Mouse (Mus musculus) forebrain, postnatal 0 days (tissue): ENCODE measurements around the gene Ctr9. TPM values are rescaled to one million over a fixed set of nuclear protein-coding genes. Genes with fewer than 3 reads are reported as not detected.

Source experiments
- ATAC-seq: fragments of 200-750 bp; cut with Nextera tagmentation; 2 replicates; pipeline ENCODE4 v1.8.0; 2017; ENCODE audit warnings: mild to moderate bottlenecking, moderate library complexity
- DNase-seq: peaks from one replicate; pipeline ENCODE4 v3.0.0-alpha.2; 2015
- H3K27ac ChIP-seq: fragments of 300-500 bp; sonication (generic); 2 replicates; pipeline ENCODE4 v1.5.1; 2014; ENCODE audit warnings: low read depth, mild to moderate bottlenecking, antibody characterized with exemption, low read length, moderate library complexity, mixed read lengths
- H3K27me3 ChIP-seq: fragments of 300-500 bp; sonication (generic); 2 replicates; pipeline ENCODE4 v1.6.1; 2014; ENCODE audit warnings: mild to moderate bottlenecking, low read length, mixed read lengths; ENCODE audit not compliant: insufficient read depth
- H3K36me3 ChIP-seq: fragments of 300-500 bp; sonication (generic); 2 replicates; pipeline ENCODE4 v1.6.1; 2014; ENCODE audit warnings: mild to moderate bottlenecking, moderate library complexity; ENCODE audit not compliant: insufficient read depth
- H3K4me1 ChIP-seq: fragments of 300-500 bp; sonication (generic); 2 replicates; pipeline ENCODE4 v1.6.1; 2014; ENCODE audit warnings: antibody characterized with exemption; ENCODE audit not compliant: insufficient read depth
- H3K4me2 ChIP-seq: fragments of 300-500 bp; sonication (generic); 2 replicates; pipeline ENCODE4 v1.6.1; 2014; ENCODE audit warnings: low read depth, mild to moderate bottlenecking, moderate library complexity
- H3K4me3 ChIP-seq: fragments of 300-500 bp; sonication (generic); 2 replicates; pipeline ENCODE4 v1.5.1; 2014; ENCODE audit warnings: low read depth, low read length, mixed read lengths
- H3K9ac ChIP-seq: fragments of 300-500 bp; sonication (generic); 2 replicates; pipeline ENCODE4 v1.6.1; 2014; ENCODE audit warnings: mild to moderate bottlenecking
- H3K9me3 ChIP-seq: fragments of 300-500 bp; sonication (generic); 2 replicates; pipeline ENCODE4 v1.6.1; 2016; ENCODE audit warnings: low read length
- CTCF ChIP-seq: sonication (generic); IDR thresholded peaks from 2 replicates; pipeline ENCODE4 v1.5.1; 2016; ENCODE audit warnings: antibody characterized with exemption, control low read depth, low read depth
- WGBS: fragments of 180-500 bp; shearing (Covaris S2); extraction: QIAGEN DNeasy Blood & Tissue Kit; methylation state at CpG from one replicate; pipeline ENCODE4 v1.1.7; 2014; 5-methylcytosine and 5-hydroxymethylcytosine counted together
- polyA plus RNA-seq: library from polyadenylated mRNA; unstranded; fragments of >200 nt; fragmentation: Nextera tagmentation; extraction: Ambion mirVana; gene quantifications from 2 replicates; pipeline ENCODE4 v1.2.1, GENCODE M21; 2015
- total RNA-seq: library from RNA; depleted of rRNA; stranded (reverse); fragments of >200 nt; gene quantifications from 2 replicates; pipeline ENCODE4 v1.2.3, GENCODE M21; 2014; rRNA removed

Ctr9 gene
- 60.3 and 61.7 TPM in 2 replicates for total RNA-seq
- 45.1 and 59.8 TPM in 2 replicates for polyA plus RNA-seq

DNA sequence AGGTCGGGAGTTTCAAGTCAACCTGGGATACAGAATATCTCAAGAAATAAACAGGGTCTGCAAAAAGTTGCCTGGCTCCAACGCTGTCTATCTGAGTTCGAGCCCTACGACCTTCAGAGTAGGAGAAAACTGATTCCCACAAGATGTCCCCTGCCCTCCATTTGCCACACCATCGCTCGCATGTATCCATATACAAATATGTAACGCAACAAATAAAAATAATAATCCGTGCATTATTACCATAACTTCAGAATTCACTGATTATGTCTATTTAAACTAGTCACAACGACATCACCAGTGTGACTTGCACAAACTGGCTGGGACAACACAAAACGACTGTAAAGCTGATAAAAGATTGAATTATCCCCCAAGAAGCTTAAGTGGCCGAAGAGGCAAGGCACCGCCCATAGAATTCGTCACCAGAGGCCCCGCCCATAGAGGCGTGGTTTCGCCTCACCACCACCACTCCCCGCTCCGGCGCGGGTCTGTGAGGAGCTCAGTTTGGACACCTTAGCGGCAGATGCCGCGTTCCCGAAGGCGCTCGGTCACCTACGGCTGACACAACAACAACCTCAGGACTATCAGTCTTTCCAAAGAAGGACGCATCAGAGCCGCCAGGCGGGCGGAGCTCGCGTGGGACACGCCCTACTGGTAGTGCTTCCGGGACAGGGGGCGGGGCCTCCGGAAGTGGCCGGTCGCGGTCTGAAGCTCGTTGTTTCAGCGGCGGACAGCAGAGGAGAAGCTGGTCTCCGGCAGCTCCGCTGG is at the start of gene Ctr9:
TSS of gene Ctr9 (plus strand) at position 671 of the 765 bp plus-strand sequence.
- H3K4me2 ChIP-seq, result peak within 1 kb of the TSS; percentile 67
- H3K4me1 ChIP-seq, result peaks cover 10% of the 10 kb centered on the region; the same call in 1 of the 2 replicates
- no peaks in the 10 kb centered on the region for H3K27me3 ChIP-seq
- H3K9ac ChIP-seq, result peak within 1 kb of the TSS; percentile 67
- peak; percentile 95 for DNase-seq
- peaks cover 10% of the 10 kb centered on the region for H3K36me3 ChIP-seq
- no peaks in the 10 kb centered on the region for H3K9me3 ChIP-seq
- 6% methylated on average over 45 of the region's 45 CpGs for WGBS
- ATAC-seq, result peak; percentile 97
- peak; percentile 27; the same call in 1 of the 2 replicates for TF ChIP-seq CTCF
- peak within 1 kb of the TSS; percentile 91 for H3K27ac ChIP-seq
- H3K4me3 ChIP-seq, result peak within 1 kb of the TSS; percentile 90

- ATAC-seq, result no peak
Observed at GRCm38 (mm10) chr7:110981036-110981435, 47.7 kb upstream of the Ctr9 start.

GRCm38 (mm10) chr7:110982053-110982705 is 46.6 kb upstream of the Ctr9 start, which contains the start of gene Mrvi1:
Mrvi1 (minus strand) TSS chr7:110982461.
- WGBS, result 60% methylated on average over 7 of the region's 7 CpGs
- no peak for TF ChIP-seq CTCF

More at GRCm38 (mm10) chr7:110981036-110981435, 47.7 kb upstream of the Ctr9 start:
- no peaks in the 10 kb centered on the region for H3K36me3 ChIP-seq
- WGBS, result 70% methylated on average over 8 of the region's 8 CpGs
- no peaks in the 10 kb centered on the region for H3K4me1 ChIP-seq
- no peaks in the 10 kb centered on the region for H3K27me3 ChIP-seq
- H3K9me3 ChIP-seq, result no peaks in the 10 kb centered on the region
- H3K4me2 ChIP-seq, result no peak overlapping the region
- no peak for TF ChIP-seq CTCF
- no peak for DNase-seq
- H3K27ac ChIP-seq, result no peak overlapping the region
- no peak overlapping the region for H3K9ac ChIP-seq
- no peak overlapping the region for H3K4me3 ChIP-seq

GRCm38 (mm10) chr7:110982764-110983163 is 46.0 kb upstream of the Ctr9 start:
- no peak overlapping the region for H3K9ac ChIP-seq
- WGBS, result 59% methylated on average over 4 of the region's 4 CpGs
- H3K4me1 ChIP-seq, result no peaks in the 10 kb centered on the region
- H3K36me3 ChIP-seq, result no peaks in the 10 kb centered on the region
- H3K27me3 ChIP-seq, result no peaks in the 10 kb centered on the region
- no peak for DNase-seq
- H3K4me2 ChIP-seq, result no peak overlapping the region
- peak; percentile 50 for TF ChIP-seq CTCF
- H3K4me3 ChIP-seq, result no peak overlapping the region
- no peaks in the 10 kb centered on the region for H3K9me3 ChIP-seq
- ATAC-seq, result no peak
- H3K27ac ChIP-seq, result no peak overlapping the region

More at GRCm38 (mm10) chr7:110982053-110982705, 46.6 kb upstream of the Ctr9 start, which contains the start of gene Mrvi1:
- DNase-seq, result no peak
- no peak within 1 kb of the TSS for H3K4me3 ChIP-seq
- H3K9ac ChIP-seq, result no peak within 1 kb of the TSS
- H3K9me3 ChIP-seq, result no peaks in the 10 kb centered on the region
- H3K36me3 ChIP-seq, result no peaks in the 10 kb centered on the region
- ATAC-seq, result no peak
- no peaks in the 10 kb centered on the region for H3K4me1 ChIP-seq
- no peak within 1 kb of the TSS for H3K27ac ChIP-seq
- no peaks in the 10 kb centered on the region for H3K27me3 ChIP-seq
- no peak within 1 kb of the TSS for H3K4me2 ChIP-seq

GRCm38 (mm10) chr7:110983621-110984020 is 45.1 kb upstream of the Ctr9 start:
- DNase-seq (no peak), ATAC-seq (no peak)
- no peak overlapping the region for H3K4me2 ChIP-seq
- no peak for TF ChIP-seq CTCF
- H3K4me1 ChIP-seq, result no peaks in the 10 kb centered on the region
- WGBS, result 77% methylated on average over 5 of the region's 5 CpGs
- no peak overlapping the region for H3K27ac ChIP-seq
- H3K9ac ChIP-seq, result no peak overlapping the region
- H3K27me3 ChIP-seq, result no peaks in the 10 kb centered on the region
- no peak overlapping the region for H3K4me3 ChIP-seq
- H3K9me3 ChIP-seq, result no peaks in the 10 kb centered on the region
- H3K36me3 ChIP-seq, result no peaks in the 10 kb centered on the region

DNA sequence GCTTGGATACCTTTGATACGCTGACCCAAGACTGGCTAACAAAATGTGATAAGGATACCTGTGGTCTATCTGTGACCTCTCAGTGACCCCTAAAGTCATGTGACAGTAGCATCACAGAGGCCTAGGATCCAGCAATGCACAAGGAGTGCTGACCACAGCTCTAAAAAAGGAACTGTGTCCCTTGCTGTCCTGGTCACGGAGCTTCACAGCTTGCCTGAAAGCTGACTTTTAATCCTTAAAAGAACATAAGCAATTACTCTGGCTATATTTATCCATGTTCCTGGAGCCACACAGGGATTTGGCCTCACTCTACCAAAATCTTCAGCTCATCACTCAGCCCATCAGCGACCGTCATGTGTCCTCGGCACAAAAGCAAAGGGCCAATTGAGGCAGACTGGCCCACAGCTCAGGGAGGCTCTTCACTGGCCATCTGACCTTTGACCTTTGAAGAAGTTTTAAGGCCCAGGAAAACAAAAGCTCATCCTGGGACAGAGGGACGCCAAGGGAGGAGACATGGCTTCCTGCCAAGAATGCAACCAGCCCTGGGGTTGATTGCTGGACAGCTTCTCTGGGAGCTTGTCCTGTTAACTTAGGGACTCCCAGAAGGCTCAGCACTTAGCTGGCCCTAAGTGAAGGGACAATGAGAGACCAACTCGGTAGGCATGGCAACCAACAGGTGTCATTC is 43.0 kb upstream of the Ctr9 start:
- H3K4me3 ChIP-seq, result no peak overlapping the region
- no peaks in the 10 kb centered on the region for H3K4me1 ChIP-seq
- no peak overlapping the region for H3K9ac ChIP-seq
- 61% methylated on average over 7 of the region's 7 CpGs for WGBS
- no peak overlapping the region for H3K4me2 ChIP-seq
- H3K36me3 ChIP-seq, result no peaks in the 10 kb centered on the region
- ATAC-seq (no peak), DNase-seq (no peak)
- no peaks in the 10 kb centered on the region for H3K27me3 ChIP-seq
- TF ChIP-seq CTCF, result no peak
- no peaks in the 10 kb centered on the region for H3K9me3 ChIP-seq
- H3K27ac ChIP-seq, result no peak overlapping the region
